Mouse (Mus musculus): ENCODE measurements around the gene Espl1. TPM values are rescaled to one million over a fixed set of nuclear protein-coding genes. Genes with fewer than 3 reads are reported as not detected.

Gene Espl1
- polyA plus RNA-seq, 1 experiment from 2014 or later = 50.6 TPM

DNA sequence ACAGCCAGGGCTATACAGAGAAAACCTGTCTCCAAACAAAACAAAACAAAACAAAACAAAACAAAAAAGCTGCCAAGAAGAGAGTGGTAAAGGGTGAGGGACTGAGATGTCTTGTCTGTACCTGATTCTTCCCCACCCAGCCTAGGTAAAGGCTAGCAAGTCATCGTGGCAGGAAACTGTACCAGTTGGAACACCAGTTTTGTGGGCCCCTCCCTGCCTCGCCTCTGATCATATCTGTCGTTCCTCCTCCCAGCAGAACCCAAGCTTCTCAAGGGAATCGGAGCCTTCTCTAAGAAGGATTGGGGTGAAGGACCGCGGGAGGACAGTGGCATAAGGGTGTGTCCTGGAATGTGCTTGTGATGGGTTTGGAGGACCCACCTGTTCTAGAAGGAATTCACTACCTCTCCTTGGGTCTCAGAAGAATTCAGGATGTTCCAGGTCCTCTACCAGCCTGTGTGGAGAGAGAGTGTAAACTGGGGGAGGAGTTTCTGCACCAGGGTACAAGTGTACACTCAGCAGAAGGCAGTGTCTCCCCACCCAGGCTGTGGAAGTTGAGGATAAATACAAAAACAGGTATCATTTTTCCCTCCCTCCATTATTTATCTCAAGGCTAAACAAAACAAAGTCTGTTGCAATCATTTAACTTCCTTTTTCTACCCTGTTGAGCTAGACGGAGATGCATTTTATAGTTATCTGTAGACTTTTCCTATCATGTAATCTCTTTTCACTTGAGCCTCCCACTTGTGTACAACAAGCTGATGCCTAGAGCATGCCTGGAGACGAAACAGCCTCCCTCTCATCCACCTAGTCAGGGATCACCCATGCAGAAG is 13.4 kb upstream of the Espl1 start:
- H3K4me1 ChIP-seq (replicated peaks; ENCODE audit: control insufficient read depth, insufficient read depth, low read length) = peaks cover 35% of the 10 kb centered on the region
- DNase-seq (ENCODE audit: low spot score) (no peak), ATAC-seq (replicated peaks; ENCODE audit: low FRiP score) (no peak)
- H3K4me2 ChIP-seq = peak overlapping the region; percentile 36
- peaks cover 9% of the 10 kb centered on the region for H3K36me3 ChIP-seq (ENCODE audit: control insufficient read depth, insufficient read depth, low read length)
- H3K27me3 ChIP-seq (replicated peaks; ENCODE audit: control insufficient read depth, insufficient read depth, low read length) = no peaks in the 10 kb centered on the region
- H3K9ac ChIP-seq (ENCODE audit: low read depth, low read length) = no peak overlapping the region
- H3K27ac ChIP-seq (ENCODE audit: low read depth, low read length) = no peak overlapping the region; the same call in none of the 2 replicates
- WGBS = 47% methylated on average over 8 of the region's 8 CpGs
- H3K4me3 ChIP-seq (ENCODE audit: low read depth, low read length) = 0 out of 2 replicates have a peak overlapping the region, but pooled peaks have one; percentile 3
- no peaks in the 10 kb centered on the region for H3K9me3 ChIP-seq (ENCODE audit: control insufficient read depth, low read length)

DNA sequence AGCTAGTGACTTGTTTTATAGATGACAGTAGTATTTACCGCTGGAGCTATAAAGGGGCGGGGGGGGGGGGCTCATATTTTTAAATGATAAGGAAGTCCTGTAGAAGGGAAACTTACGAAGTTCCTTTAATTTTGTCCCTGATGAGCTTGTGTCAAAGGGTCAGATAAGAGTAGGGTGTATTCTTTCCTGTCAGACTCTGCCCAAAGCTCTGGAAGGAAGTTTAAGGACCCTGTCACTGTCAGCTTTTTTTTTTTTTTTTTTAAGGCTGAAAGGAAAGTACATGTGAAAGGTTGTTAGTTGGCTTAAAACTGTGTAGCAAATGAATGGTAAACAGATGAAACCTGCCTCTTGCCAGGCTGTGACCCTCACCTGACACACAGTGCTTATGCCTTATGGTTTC is 12.4 kb upstream of the Espl1 start:
- Histone ChIP-seq H3K4me2 (no peak overlapping the region), H3K27ac (ENCODE audit: low read depth, low read length) (no peak overlapping the region), H3K36me3 (ENCODE audit: control insufficient read depth, insufficient read depth, low read length) (peaks cover 9% of the 10 kb centered on the region), H3K9ac (ENCODE audit: low read depth, low read length) (no peak overlapping the region), H3K4me1 (replicated peaks; ENCODE audit: control insufficient read depth, insufficient read depth, low read length) (peaks cover 34% of the 10 kb centered on the region), H3K27me3 (replicated peaks; ENCODE audit: control insufficient read depth, insufficient read depth, low read length) (no peaks in the 10 kb centered on the region), H3K4me3 (ENCODE audit: low read depth, low read length) (no peak overlapping the region), H3K9me3 (ENCODE audit: control insufficient read depth, low read length) (no peaks in the 10 kb centered on the region)
- DNase-seq (ENCODE audit: low spot score) (no peak), ATAC-seq (replicated peaks; ENCODE audit: low FRiP score) (no peak)
- WGBS = 37% methylated on average over 3 of the region's 3 CpGs

DNA sequence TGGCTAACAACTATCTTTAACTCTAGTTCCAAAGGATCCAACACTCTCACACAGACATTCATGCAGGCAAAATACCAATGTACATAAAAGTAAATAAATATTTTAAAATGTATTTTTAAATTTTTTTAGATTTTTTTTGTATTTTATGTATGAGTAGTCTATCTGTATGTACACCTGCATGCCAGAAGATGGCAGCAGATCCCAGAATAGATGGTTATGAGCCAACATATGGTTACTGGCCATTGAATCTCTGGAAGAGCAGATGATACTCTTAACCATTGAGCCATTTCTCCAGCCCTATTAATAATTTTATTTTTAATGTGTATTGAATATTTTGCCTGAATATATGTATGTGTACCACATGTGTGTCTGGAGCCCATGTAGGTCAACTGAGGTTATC is 8.7 kb upstream of the Espl1 start:
- H3K9ac ChIP-seq (ENCODE audit: low read depth, low read length) = no peak overlapping the region
- no peak for DNase-seq (ENCODE audit: low spot score)
- no peaks in the 10 kb centered on the region for H3K9me3 ChIP-seq (ENCODE audit: control insufficient read depth, low read length)
- H3K27ac ChIP-seq (ENCODE audit: low read depth, low read length) = no peak overlapping the region
- H3K4me2 ChIP-seq = no peak overlapping the region
- H3K4me1 ChIP-seq (replicated peaks; ENCODE audit: control insufficient read depth, insufficient read depth, low read length) = peaks cover 14% of the 10 kb centered on the region
- peak; percentile 55; the same call in 1 of the 2 replicates for ATAC-seq (replicated peaks; ENCODE audit: low FRiP score)
- no peaks in the 10 kb centered on the region for H3K27me3 ChIP-seq (replicated peaks; ENCODE audit: control insufficient read depth, insufficient read depth, low read length)
- no peaks in the 10 kb centered on the region for H3K36me3 ChIP-seq (ENCODE audit: control insufficient read depth, insufficient read depth, low read length)
- H3K4me3 ChIP-seq (ENCODE audit: low read depth, low read length) = no peak overlapping the region

DNA sequence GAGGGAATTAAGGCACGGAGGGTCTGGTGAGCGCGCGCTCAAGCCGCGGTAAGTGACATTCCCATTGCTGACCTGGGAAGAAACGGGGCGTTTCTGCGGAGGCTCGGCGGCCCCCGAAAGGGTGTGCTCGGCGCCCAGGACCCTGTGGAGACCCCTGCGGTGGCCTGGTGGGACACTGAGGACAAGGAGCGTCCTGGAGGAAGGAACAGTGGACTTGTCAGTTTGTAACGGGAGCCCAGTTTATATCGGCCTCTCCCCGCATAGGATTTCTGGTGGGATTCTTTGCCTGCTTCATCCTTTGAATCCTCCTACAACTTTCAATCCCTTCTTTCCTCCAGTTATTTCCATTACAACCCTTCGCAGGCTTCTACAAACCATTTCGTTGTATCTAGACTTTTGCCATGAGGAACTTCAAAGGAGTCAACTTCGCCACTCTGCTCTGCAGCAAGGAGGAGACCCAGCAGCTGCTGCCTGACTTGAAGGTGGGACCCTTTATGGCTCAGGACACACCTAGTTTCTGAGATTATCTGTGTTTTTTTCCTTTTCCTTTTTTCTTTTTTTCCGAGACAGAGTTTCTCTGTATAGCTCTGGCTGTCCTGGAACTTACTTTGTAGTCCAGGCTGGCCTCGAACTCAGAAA is 421 bp downstream of the Espl1 start:
- 3% methylated on average over 24 of the region's 24 CpGs for WGBS
- ATAC-seq (replicated peaks; ENCODE audit: low FRiP score) (no peak; the same call in none of the 2 replicates), DNase-seq (ENCODE audit: low spot score) (no peak)
- Histone ChIP-seq H3K4me3 (ENCODE audit: low read depth, low read length) (peak overlapping the region; percentile 72), H3K27ac (ENCODE audit: low read depth, low read length) (peak overlapping the region; percentile 46; the same call in 1 of the 2 replicates), H3K4me2 (peak overlapping the region; percentile 68), H3K36me3 (ENCODE audit: control insufficient read depth, insufficient read depth, low read length) (peaks cover 27% of the 10 kb centered on the region), H3K9ac (ENCODE audit: low read depth, low read length) (peak overlapping the region; percentile 72), H3K27me3 (replicated peaks; ENCODE audit: control insufficient read depth, insufficient read depth, low read length) (no peaks in the 10 kb centered on the region), H3K4me1 (replicated peaks; ENCODE audit: control insufficient read depth, insufficient read depth, low read length) (peaks cover 3% of the 10 kb centered on the region), H3K9me3 (ENCODE audit: control insufficient read depth, low read length) (no peaks in the 10 kb centered on the region)

DNA sequence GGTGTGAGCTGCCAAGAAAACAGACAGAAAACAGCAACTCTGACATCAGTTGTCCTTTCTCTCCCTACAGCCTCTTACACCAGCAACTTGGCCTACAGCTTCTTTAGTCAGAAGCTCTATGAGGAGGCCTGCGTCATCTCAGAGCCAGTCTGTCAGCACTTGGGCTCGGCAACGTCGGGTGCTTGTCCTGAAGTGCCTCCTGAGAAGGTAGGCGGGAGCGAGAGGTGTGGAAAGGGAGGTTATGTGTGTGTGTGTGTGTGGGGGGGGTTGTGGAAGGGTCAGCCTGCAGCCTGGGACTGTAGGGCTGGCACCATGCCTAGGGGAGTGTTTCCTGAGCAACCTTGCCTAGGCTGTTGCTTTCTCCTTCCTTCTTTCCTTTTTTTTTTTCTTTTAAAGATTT is 6.5 kb downstream of the Espl1 start:
- H3K4me3 ChIP-seq (ENCODE audit: low read depth, low read length) = no peak overlapping the region
- WGBS = 79% methylated on average over 6 of the region's 6 CpGs
- DNase-seq (ENCODE audit: low spot score) = no peak
- peaks cover 64% of the 10 kb centered on the region for H3K36me3 ChIP-seq (ENCODE audit: control insufficient read depth, insufficient read depth, low read length)
- no peaks in the 10 kb centered on the region for H3K27me3 ChIP-seq (replicated peaks; ENCODE audit: control insufficient read depth, insufficient read depth, low read length)
- no peak overlapping the region for H3K9ac ChIP-seq (ENCODE audit: low read depth, low read length)
- no peak overlapping the region for H3K27ac ChIP-seq (ENCODE audit: low read depth, low read length)
- no peak for ATAC-seq (replicated peaks; ENCODE audit: low FRiP score)
- H3K4me1 ChIP-seq (replicated peaks; ENCODE audit: control insufficient read depth, insufficient read depth, low read length) = no peaks in the 10 kb centered on the region; the same call in 1 of the 2 replicates
- no peak overlapping the region for H3K4me2 ChIP-seq
- H3K9me3 ChIP-seq (ENCODE audit: control insufficient read depth, low read length) = no peaks in the 10 kb centered on the region

DNA sequence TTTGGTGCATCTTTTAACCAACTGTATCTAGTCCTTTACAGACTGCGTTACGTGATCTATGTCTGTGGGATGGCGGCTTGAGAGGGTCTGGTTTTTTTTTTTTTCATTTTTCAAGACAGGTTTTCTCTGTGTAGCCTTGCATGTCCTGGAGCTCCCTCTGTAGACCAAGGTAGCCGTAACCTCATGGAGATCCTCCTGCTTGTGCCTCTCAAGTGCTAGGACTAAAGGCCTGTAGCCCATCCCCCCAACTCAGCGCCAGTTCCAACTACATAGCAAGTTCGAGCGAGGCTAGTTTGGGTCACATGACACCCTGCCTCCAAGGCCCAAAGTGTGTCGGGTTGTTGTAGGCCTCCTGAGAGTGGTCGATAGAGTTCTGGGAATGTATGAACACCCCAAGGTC is 12.7 kb downstream of the Espl1 start:
- Histone ChIP-seq H3K27me3 (replicated peaks; ENCODE audit: control insufficient read depth, insufficient read depth, low read length) (no peaks in the 10 kb centered on the region), H3K27ac (ENCODE audit: low read depth, low read length) (no peak overlapping the region), H3K4me3 (ENCODE audit: low read depth, low read length) (no peak overlapping the region), H3K4me2 (no peak overlapping the region), H3K36me3 (ENCODE audit: control insufficient read depth, insufficient read depth, low read length) (peaks cover 56% of the 10 kb centered on the region), H3K9me3 (ENCODE audit: control insufficient read depth, low read length) (no peaks in the 10 kb centered on the region), H3K4me1 (replicated peaks; ENCODE audit: control insufficient read depth, insufficient read depth, low read length) (no peaks in the 10 kb centered on the region), H3K9ac (ENCODE audit: low read depth, low read length) (no peak overlapping the region)
- ATAC-seq (replicated peaks; ENCODE audit: low FRiP score) (no peak), DNase-seq (ENCODE audit: low spot score) (no peak)
- 87% methylated on average over 9 of the region's 9 CpGs for WGBS

DNA sequence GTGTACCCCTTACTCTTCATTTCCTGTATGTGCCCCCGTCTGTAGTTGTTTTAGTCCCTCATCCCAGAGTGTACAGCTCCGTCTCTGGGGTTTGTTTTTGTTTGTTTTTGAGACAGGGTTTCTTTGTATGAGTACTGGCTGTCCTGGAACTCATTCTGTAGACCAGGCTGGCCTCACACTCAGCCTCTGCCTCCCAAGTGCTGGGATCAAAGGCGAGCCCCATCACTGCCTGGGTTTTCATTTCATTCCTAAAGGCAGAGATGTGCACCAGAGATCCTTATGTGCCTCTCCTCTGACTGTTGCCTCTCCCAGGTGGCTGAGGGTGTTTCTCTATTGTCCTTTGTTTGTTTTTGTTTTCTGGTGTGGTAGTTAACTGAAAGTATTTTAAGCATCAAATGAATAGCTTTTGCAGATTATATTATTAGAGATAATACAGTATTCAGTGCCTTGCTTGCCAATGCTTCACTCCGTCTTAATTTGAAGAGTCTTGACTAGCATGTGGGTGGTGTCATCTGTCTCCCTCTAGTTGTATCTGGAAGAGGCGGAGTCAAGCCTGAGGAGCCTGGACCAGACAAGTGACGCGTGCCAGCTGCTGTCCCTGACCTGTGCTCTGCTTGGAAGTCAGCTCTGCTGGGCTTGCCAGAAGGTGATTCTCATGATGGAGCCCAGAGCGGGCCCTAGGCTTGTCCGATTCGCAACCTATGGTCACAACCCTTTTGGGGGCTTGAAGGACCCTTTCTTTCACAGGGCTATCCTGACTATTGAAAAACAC is 14.2 kb downstream of the Espl1 start:
- H3K27ac ChIP-seq (ENCODE audit: low read depth, low read length) = no peak overlapping the region
- peaks cover 56% of the 10 kb centered on the region for H3K36me3 ChIP-seq (ENCODE audit: control insufficient read depth, insufficient read depth, low read length)
- 80% methylated on average over 10 of the region's 10 CpGs for WGBS
- no peaks in the 10 kb centered on the region for H3K9me3 ChIP-seq (ENCODE audit: control insufficient read depth, low read length)
- no peak overlapping the region for H3K9ac ChIP-seq (ENCODE audit: low read depth, low read length)
- no peaks in the 10 kb centered on the region for H3K27me3 ChIP-seq (replicated peaks; ENCODE audit: control insufficient read depth, insufficient read depth, low read length)
- H3K4me2 ChIP-seq = no peak overlapping the region
- no peak for ATAC-seq (replicated peaks; ENCODE audit: low FRiP score)
- H3K4me3 ChIP-seq (ENCODE audit: low read depth, low read length) = no peak overlapping the region
- no peak for DNase-seq (ENCODE audit: low spot score)
- H3K4me1 ChIP-seq (replicated peaks; ENCODE audit: control insufficient read depth, insufficient read depth, low read length) = no peaks in the 10 kb centered on the region

DNA sequence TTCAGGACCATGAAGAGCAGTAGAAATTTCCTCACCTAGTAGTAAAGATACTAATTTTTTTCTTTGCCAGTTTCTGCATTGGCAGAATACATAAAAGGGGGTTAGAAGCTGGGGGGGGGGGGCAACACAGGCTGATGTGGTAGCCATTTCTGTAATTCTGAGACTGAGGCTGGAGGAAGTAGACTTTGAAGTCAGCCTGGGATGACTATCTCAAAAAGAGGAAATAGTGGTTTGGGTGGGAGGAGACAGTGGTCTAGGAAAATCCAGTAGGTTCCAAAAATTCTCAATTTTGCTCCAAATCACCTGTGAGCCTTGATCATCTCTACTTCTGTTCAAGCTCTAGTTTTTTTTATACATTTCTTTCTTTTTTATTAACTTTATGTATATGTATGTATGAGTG is 15.4 kb downstream of the Espl1 start:
- H3K27ac ChIP-seq (ENCODE audit: low read depth, low read length) = no peak overlapping the region
- ATAC-seq (replicated peaks; ENCODE audit: low FRiP score) = no peak
- peaks cover 57% of the 10 kb centered on the region for H3K36me3 ChIP-seq (ENCODE audit: control insufficient read depth, insufficient read depth, low read length)
- H3K4me2 ChIP-seq = no peak overlapping the region
- H3K27me3 ChIP-seq (replicated peaks; ENCODE audit: control insufficient read depth, insufficient read depth, low read length) = no peaks in the 10 kb centered on the region
- no peaks in the 10 kb centered on the region for H3K9me3 ChIP-seq (ENCODE audit: control insufficient read depth, low read length)
- H3K9ac ChIP-seq (ENCODE audit: low read depth, low read length) = no peak overlapping the region
- DNase-seq (ENCODE audit: low spot score) = no peak
- no peaks in the 10 kb centered on the region for H3K4me1 ChIP-seq (replicated peaks; ENCODE audit: control insufficient read depth, insufficient read depth, low read length)
- no peak overlapping the region for H3K4me3 ChIP-seq (ENCODE audit: low read depth, low read length)

Measured in liver, embryonic 11.5 days (tissue).